Mouse (Mus musculus) retina, adult 2 months (tissue): ENCODE results near the gene Fbxw11.
"Not testable (repeated sequence)": the region's sequence is repeated elsewhere in the genome, so short reads cannot be mapped to it uniquely, and the experiment has no call there.

Source experiments
- DNase-seq: peaks from one replicate; pipeline ENCODE4 v3.0.0-alpha.2; 2012; ENCODE audit warnings: low read depth, low spot score

Gene Fbxw11

GRCm38 (mm10) chr11:32671480-32671879 is 29.0 kb downstream of the Fbxw11 start:
- DNase-seq: no peak

- DNase-seq: no peak
These were observed 34.3 kb downstream of the Fbxw11 start for GRCm38 (mm10) chr11:32676777-32677176.

DNA sequence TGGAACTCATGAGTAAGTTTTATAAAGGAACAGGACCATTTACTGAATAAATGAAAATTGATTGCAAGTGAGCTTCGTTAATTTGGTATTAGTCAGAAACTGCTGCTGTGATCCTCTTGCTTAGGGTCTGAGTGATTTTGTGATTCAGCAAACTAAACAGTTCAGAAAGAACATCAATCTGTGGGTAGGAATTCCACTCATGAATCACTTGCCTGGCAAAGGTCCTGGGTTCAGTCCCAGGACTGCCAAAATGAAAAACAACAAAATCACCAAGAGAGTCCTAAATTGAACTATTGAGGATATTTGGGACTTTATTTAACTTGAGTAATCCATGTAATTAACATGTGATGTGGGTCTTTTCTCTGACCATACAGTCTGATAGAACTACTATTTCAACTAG is 35.3 kb downstream of the Fbxw11 start:
- DNase-seq: no peak

GRCm38 (mm10) chr11:32679091-32679490 is 36.6 kb downstream of the Fbxw11 start:
- not testable (repeated sequence) for DNase-seq

- no peak for DNase-seq
These were observed 37.5 kb downstream of the Fbxw11 start for GRCm38 (mm10) chr11:32680014-32680413.

- DNase-seq: no peak
These were observed 38.8 kb downstream of the Fbxw11 start for GRCm38 (mm10) chr11:32681192-32681795.

GRCm38 (mm10) chr11:32682335-32683102 is 40.0 kb downstream of the Fbxw11 start:
- DNase-seq: no peak

DNA sequence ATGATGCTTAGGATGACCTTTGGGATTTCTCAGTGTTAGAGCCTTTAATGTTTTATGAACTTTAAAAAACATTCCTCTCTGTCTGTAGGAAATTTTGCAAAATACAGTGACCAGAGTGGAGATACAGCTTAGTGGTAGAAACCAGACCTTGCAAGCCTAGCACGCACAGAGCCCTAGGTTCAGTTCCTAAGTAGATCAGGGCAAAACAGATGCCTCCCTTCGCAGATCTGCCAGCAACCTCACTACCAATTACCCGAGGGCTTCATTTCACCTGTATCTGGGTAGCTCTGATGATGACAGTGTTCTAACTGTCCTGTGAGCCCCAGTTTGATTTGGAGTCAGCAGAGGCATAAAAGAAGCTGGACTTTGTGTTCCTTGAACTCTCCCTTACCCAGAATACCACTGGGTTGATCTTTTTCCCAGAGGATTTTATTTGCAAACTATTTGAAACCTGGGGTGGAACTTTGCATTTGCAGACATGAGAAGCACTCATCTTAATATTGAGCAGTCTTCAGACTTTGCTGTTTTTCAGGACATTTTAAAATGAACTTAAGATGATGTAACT is 42.2 kb downstream of the Fbxw11 start:
- DNase-seq: no peak

- no peak for DNase-seq
These were observed 45.8 kb downstream of the Fbxw11 start for GRCm38 (mm10) chr11:32688245-32688855.

- no peak for DNase-seq
These were observed 47.0 kb downstream of the Fbxw11 start for GRCm38 (mm10) chr11:32689510-32689909.

GRCm38 (mm10) chr11:32692834-32693233 is 50.3 kb downstream of the Fbxw11 start:
- no peak for DNase-seq

GRCm38 (mm10) chr11:32693431-32694141 is 51.1 kb downstream of the Fbxw11 start:
- no peak for DNase-seq

DNA sequence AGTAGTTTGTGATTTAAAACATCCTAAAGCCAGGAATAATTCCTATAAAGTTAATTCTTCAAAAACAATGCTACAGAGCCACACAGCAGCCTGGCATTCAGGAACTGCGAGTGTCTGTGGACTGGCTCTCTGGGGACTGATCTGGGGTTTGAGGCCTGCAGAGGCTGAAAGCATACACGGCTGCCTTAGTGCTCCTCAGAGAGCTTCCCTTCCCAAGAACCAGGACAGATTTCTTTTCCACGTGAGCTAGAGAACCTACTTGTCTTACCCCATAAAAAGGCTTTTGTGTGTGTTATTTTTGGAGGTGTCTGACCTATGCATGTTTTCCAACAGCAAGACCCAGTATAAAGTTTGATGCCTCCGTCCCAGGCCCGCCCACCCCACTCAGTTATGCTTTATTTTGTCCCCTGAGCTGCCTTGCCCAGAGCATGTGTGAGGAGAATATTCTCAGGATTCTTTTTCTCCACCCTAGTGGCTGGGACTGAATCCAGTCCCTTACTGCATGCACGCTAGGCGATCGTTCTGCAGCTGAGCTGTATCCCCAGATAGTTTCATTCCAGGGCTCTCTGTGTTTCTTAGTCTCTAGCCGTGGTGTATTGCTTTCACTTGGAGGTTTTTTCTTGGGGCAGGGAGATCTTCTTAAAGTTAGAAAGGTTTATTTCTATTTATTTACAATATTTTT is 51.9 kb downstream of the Fbxw11 start:
- not testable (repeated sequence) for DNase-seq

DNA sequence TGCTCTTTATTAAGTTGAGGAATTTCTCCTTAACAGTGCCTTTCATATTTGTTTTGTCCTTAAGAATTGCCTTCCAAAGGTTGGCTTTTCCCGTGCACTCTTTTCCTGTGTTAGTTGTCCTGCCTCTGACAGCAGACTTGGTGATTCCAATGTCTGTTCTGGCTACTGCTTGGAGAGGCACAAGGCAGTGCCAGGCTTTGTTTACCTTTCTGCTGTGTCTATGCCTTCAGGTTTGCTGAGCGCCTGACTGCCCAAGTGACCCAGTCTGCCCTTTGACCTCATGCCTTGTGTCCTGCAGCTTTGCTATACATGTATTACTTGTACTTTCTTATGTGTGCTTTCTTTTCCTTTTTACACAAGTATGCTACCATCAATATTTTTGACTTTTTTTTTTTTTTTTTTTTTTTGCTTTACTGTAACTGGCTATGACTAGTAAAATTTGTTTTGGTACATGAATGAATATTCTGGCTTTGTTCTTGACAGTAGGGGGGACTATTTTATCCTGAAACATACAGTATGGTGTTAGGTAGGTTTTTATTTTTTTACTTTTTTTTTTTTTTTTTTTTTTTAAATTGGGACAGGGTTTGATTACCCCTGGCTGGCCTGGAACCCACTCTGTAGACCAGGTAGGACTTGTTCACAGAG is 54.0 kb downstream of the Fbxw11 start:
- no peak for DNase-seq

DNA sequence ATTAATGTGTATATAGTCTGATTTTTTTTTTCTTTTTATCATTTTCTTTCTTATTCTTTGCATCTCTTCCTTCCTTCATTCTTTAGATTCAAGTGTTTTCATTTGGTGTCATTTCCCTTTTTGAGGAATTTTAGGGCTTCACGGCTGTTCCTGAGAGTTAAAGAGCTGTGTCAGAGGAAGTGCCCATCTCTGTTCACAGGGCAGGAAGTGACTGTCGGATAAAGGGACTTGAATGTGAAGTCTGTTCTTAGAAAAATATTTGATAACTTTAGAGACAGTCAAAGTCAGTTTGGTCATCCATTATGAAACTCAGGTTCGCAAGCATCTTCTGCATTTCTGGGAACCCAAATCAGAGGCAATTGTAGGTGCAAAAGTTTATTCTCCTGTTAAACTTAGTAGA is 55.2 kb downstream of the Fbxw11 start:
- DNase-seq: no peak

GRCm38 (mm10) chr11:32699913-32700493 is 57.5 kb downstream of the Fbxw11 start:
- DNase-seq: no peak

DNA sequence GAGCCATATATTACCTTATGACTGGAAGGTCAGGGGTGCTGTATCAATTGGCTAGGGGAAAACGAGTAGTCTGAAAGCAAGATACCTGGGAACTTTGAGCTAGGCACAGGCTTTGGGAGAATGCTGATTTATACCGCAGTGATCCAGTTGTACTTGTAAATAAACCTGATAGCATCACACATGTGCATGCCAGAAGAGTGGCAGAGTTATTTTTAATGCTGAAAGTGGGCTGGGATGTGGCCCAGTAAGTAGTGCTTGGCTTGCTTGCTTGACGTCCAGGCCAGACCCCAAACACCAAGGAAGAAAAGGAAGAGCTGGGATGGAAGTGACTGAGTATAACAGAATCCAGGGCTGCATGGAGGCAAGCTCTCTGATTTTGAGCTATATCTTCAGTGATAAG is 59.0 kb downstream of the Fbxw11 start:
- no peak for DNase-seq

- DNase-seq: no peak
These were observed 61.8 kb downstream of the Fbxw11 start for GRCm38 (mm10) chr11:32704241-32704890.

GRCm38 (mm10) chr11:32706406-32706993 is 64.0 kb downstream of the Fbxw11 start:
- no peak for DNase-seq

DNA sequence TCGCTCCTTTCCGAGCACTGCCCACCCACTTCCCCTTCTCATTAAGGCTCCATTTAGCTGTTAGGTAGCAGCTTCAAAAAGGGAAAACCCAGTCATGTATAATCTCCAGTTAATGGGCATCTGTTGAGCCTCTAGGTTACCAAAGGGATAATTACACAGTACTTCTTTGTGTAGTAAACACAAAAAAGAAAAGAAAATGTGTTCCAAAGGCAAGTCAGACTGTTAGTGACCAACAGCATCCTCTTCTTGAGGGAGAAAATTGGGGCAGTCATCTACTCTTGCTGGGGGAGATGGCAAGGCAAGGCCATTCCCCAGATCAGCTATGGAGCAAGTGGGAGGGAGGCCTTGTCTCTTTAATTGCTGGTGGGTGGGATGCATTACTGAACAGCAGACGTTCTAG is 65.0 kb downstream of the Fbxw11 start:
- no peak for DNase-seq
